Mouse (Mus musculus) splenic B cell, adult 2 months (primary cell): ENCODE data around the gene Prmt3.

Source experiments
- DNase-seq: peaks from one replicate; pipeline ENCODE4 v3.0.0-alpha.2; 2011; ENCODE audit warnings: low read depth, low spot score
- H3K27me3 ChIP-seq: 2 replicates; pipeline ENCODE4 v1.6.1; 2012; ENCODE audit warnings: mild to moderate bottlenecking, low read length, moderate library complexity, mixed read lengths; ENCODE audit not compliant: control insufficient read depth, poor library complexity, insufficient read depth, severe bottlenecking
- H3K36me3 ChIP-seq: 2 replicates; pipeline ENCODE4 v1.6.1; 2012; ENCODE audit warnings: mild to moderate bottlenecking, low read length, moderate library complexity, mixed read lengths; ENCODE audit not compliant: control insufficient read depth, poor library complexity, insufficient read depth, severe bottlenecking

The Prmt3 gene

DNA sequence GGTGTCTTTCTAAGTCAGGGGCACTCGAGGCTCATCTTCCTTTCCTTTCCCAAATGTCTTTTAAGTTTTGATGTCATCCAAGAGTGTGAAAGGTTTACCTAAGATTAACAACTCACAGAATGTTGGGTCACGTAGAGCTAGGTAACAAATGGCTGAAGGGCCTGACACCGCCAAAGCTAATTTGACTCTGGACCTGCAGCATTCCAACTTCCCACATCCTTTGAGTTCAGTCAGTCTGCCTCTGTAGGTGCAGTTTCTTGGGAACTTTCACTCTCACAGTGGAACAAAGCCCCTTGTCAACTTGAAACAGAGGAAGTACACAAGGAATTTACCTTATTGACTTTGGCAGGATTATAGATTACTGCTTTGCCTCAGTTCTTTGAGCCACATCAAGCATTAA is 31.4 kb downstream of the Prmt3 start:
- H3K27me3 ChIP-seq = no peaks in the 10 kb centered on the region
- no peak for DNase-seq

DNA sequence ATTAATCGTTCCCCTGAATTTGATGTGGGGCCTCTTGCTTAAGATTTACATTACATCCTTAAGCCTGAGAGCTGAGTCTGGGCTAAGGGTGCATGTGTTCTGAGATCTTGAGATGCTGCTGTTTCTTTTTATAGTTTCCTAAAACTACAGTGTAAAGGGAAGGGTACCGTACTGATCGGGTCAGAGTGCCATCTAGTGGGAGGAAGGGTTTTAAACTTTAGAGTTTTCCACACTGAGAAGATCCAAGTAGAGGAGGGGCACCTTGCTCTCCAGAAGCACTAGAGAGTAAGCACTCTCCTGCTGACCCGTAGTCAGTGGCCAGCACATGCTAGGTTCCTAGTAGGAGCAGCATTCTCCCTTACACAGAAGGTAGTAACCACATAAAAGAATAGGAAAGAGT is 33.2 kb downstream of the Prmt3 start:
- peak; percentile 13 for DNase-seq
- no peaks in the 10 kb centered on the region for H3K27me3 ChIP-seq
- H3K36me3 ChIP-seq = peaks cover 6% of the 10 kb centered on the region; the same call in 1 of the 2 replicates

More for the DNA sequence above, 31.4 kb downstream of the Prmt3 start:
- peaks cover 6% of the 10 kb centered on the region; the same call in 1 of the 2 replicates for H3K36me3 ChIP-seq

DNA sequence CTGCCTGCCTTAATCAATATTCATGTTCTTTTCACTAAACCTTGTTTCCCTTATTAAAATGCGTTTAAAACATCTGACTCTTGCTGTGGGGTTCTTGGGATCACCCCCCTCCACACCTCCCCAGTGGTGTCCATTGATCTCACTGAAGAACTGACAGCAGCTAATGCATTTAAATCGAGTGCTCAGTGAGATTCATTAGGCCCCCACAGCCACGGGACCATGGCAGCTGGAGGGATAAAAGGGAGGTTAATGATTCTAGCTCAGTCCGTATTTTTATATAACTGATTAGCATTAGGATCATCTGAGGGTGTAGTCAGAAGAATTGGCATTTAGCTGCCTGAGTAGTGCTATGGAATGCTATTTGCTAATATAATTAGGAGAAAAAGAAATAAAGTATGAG is 41.2 kb downstream of the Prmt3 start:
- Histone ChIP-seq H3K36me3 (no peaks in the 10 kb centered on the region), H3K27me3 (no peaks in the 10 kb centered on the region)
- DNase-seq = no peak

GRCm38 (mm10) chr7:49821370-49821769 is 43.2 kb downstream of the Prmt3 start:
- no peak for DNase-seq
- Histone ChIP-seq H3K27me3 (no peaks in the 10 kb centered on the region), H3K36me3 (no peaks in the 10 kb centered on the region)

GRCm38 (mm10) chr7:49822028-49822427 is 43.9 kb downstream of the Prmt3 start:
- Histone ChIP-seq H3K27me3 (no peaks in the 10 kb centered on the region), H3K36me3 (no peaks in the 10 kb centered on the region)
- peak; percentile 1 for DNase-seq

- no peaks in the 10 kb centered on the region for H3K27me3 ChIP-seq
- no peaks in the 10 kb centered on the region; the same call in 1 of the 2 replicates for H3K36me3 ChIP-seq
- no peak for DNase-seq
These were observed 45.4 kb downstream of the Prmt3 start for GRCm38 (mm10) chr7:49823595-49823994.

DNA sequence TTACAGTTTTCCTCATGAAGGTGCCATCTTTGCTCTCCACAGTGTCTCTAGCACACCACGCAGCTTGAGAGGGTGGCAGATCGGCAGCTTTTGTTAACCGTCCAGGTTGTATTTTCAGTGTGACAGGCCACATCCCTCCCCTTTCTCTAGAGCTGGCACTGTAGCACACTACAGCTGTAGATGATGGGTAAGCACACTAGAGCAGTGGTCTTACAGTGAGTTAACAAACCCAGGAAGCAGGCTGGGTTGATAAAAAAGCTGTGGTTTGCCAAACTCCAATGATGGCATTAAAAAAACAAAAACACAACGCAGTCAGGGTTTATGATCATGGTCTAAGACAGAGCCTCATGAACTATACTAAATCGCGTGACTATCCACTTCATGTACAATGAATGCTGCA is 45.9 kb downstream of the Prmt3 start:
- Histone ChIP-seq H3K27me3 (no peaks in the 10 kb centered on the region), H3K36me3 (peaks cover 3% of the 10 kb centered on the region; the same call in 1 of the 2 replicates)
- no peak for DNase-seq

GRCm38 (mm10) chr7:49824581-49824980 is 46.4 kb downstream of the Prmt3 start:
- H3K36me3 ChIP-seq = peaks cover 7% of the 10 kb centered on the region; the same call in 1 of the 2 replicates
- no peaks in the 10 kb centered on the region for H3K27me3 ChIP-seq
- DNase-seq = no peak

- no peak for DNase-seq
- H3K36me3 ChIP-seq = peaks cover 7% of the 10 kb centered on the region; the same call in 1 of the 2 replicates
These were observed 47.3 kb downstream of the Prmt3 start for GRCm38 (mm10) chr7:49825492-49825891.

GRCm38 (mm10) chr7:49827920-49828319 is 49.8 kb downstream of the Prmt3 start:
- no peaks in the 10 kb centered on the region for H3K27me3 ChIP-seq
- no peak for DNase-seq
- peaks cover 9% of the 10 kb centered on the region; the same call in 1 of the 2 replicates for H3K36me3 ChIP-seq

More at GRCm38 (mm10) chr7:49825492-49825891, 47.3 kb downstream of the Prmt3 start:
- H3K27me3 ChIP-seq = no peaks in the 10 kb centered on the region

- H3K27me3 ChIP-seq = no peaks in the 10 kb centered on the region
- DNase-seq = peak; percentile 34
- H3K36me3 ChIP-seq = 0 out of 2 replicates have a peak, but pooled peaks cover 2% of the 10 kb centered on the region
These were observed 64.5 kb downstream of the Prmt3 start for GRCm38 (mm10) chr7:49842366-49843282.

DNA sequence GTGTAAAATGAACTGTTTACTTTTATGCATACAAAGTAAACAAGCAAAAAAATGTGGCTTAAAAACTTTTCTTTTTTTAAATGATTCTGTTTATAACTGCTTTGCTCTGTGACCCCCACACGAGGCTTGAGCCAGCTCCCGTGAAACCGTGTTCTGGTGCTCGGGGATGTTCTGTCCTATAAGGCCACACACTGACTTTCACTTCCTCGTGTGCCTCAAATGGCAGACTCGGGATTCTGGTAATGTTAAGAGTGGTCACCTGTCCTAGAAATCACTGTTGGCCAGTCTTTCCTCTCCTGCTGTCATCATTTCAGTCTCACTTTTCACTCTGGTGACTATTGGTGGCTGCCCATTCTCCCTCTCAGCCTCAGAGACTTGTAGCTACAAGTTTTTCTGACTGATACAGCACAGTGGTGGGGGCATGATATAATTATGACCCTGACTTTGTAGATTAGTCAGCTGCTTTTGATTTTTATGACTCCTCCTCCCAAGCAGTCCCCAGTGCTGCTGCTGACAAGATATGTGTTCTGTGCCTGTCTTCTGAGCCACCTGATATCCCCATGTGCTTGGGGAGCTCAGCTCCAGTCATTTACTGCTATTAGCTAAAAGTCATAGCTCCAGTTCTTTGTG is 65.3 kb downstream of the Prmt3 start:
- DNase-seq = peak; percentile 45
- Histone ChIP-seq H3K36me3 (0 out of 2 replicates have a peak, but pooled peaks cover 2% of the 10 kb centered on the region), H3K27me3 (no peaks in the 10 kb centered on the region)

- Histone ChIP-seq H3K36me3 (no peaks in the 10 kb centered on the region; the same call in 1 of the 2 replicates), H3K27me3 (no peaks in the 10 kb centered on the region)
- no peak for DNase-seq
These were observed 69.8 kb downstream of the Prmt3 start for GRCm38 (mm10) chr7:49847939-49848338.

GRCm38 (mm10) chr7:49853342-49854181 is 75.4 kb downstream of the Prmt3 start:
- Histone ChIP-seq H3K27me3 (no peaks in the 10 kb centered on the region), H3K36me3 (peaks cover 4% of the 10 kb centered on the region)
- no peak for DNase-seq
